Mouse (Mus musculus) spleen, postnatal 14 days (tissue): ENCODE measurements at regions not wholly inside any gene's neighbourhood (a gene's known extent, or its start where the extent isn't known, plus 50 kb on each side); places are given as distances from the start of the nearest gene placed in this dataset.

ENCODE experiments used
- DNase-seq, 2 experiments: peaks; one replicate each; pipeline ENCODE4 v3.0.0; 2021 to 2022; ENCODE audit warnings: low spot score in 2 of 2

- no peak for DNase-seq
These were observed 76.5 kb downstream of the Gja1 start for GRCm38 (mm10) chr10:56453578-56454069.

- DNase-seq, result no peak
These were observed 78.8 kb downstream of the Gja1 start for GRCm38 (mm10) chr10:56455867-56456468.

GRCm38 (mm10) chr10:56468537-56468936, 91.4 kb downstream of the Gja1 start:
- DNase-seq, result no peak

GRCm38 (mm10) chr10:56468993-56469712, 92.0 kb downstream of the Gja1 start:
- DNase-seq, result no peak

- no peak for DNase-seq
These were observed 92.8 kb downstream of the Gja1 start for GRCm38 (mm10) chr10:56469895-56470294.

- no peak for DNase-seq
These were observed 97.8 kb downstream of the Gja1 start for GRCm38 (mm10) chr10:56474951-56475350.

GRCm38 (mm10) chr10:56482156-56482716, 105.1 kb downstream of the Gja1 start:
- no peak for DNase-seq

GRCm38 (mm10) chr10:56484931-56485330, 107.8 kb downstream of the Gja1 start:
- DNase-seq, result no peak

- DNase-seq, result no peak
These were observed 108.6 kb downstream of the Gja1 start for GRCm38 (mm10) chr10:56485746-56486145.

GRCm38 (mm10) chr10:56486584-56486983, 109.5 kb downstream of the Gja1 start:
- DNase-seq, result no peak

GRCm38 (mm10) chr10:56493461-56493860, 116.3 kb downstream of the Gja1 start:
- no peak for DNase-seq

GRCm38 (mm10) chr10:56495352-56495751, 118.2 kb downstream of the Gja1 start:
- DNase-seq, result no peak

- DNase-seq, result no peak
These were observed 141.9 kb downstream of the Gja1 start for GRCm38 (mm10) chr10:56519041-56519440.

GRCm38 (mm10) chr10:56525791-56526190, 148.7 kb downstream of the Gja1 start:
- no peak for DNase-seq

- DNase-seq, result no peak
These were observed 160.0 kb downstream of the Gja1 start for GRCm38 (mm10) chr10:56537091-56537490.

GRCm38 (mm10) chr10:56539827-56540511, 162.8 kb downstream of the Gja1 start:
- DNase-seq, result no peak

GRCm38 (mm10) chr10:56542106-56542505, 165.0 kb downstream of the Gja1 start:
- no peak for DNase-seq

- DNase-seq, result no peak
These were observed 168.9 kb downstream of the Gja1 start for GRCm38 (mm10) chr10:56545989-56546388.

GRCm38 (mm10) chr10:56546824-56547223, 169.7 kb downstream of the Gja1 start:
- DNase-seq, result no peak

- no peak for DNase-seq
These were observed 170.7 kb downstream of the Gja1 start for GRCm38 (mm10) chr10:56547825-56548224.

- no peak for DNase-seq
These were observed 189.8 kb downstream of the Gja1 start for GRCm38 (mm10) chr10:56566836-56567442.

GRCm38 (mm10) chr10:56582065-56582464, 204.9 kb downstream of the Gja1 start:
- no peak for DNase-seq
